ENCODE assay signal across 8 mouse cellular contexts in genomic region chr10:13983631-13984030, GRCm38 (mm10). TPM values are rescaled to one million over a fixed set of nuclear protein-coding genes. Genes with fewer than 3 reads are reported as not detected.
A peak's percentile ranks its signal among the peaks of the same experiment; 100 is the strongest.
DNase-seq lines count a peak whose midpoint lies in the region; ATAC-seq lines count a peak whose summit lies in the region.

No protein-coding gene starts in this region.

- no peaks in the 10 kb centered on the region for H3K27me3 ChIP-seq in intestine, embryonic 16.5 days (replicated peaks; ENCODE audit: control insufficient read depth, insufficient read depth, low read length)

- H3K9me3 ChIP-seq in intestine, embryonic 16.5 days (ENCODE audit: control insufficient read depth, low read length): no peaks in the 10 kb centered on the region

- H3K9ac ChIP-seq in intestine, embryonic 16.5 days (ENCODE audit: low read depth, low read length): 0 out of 2 replicates have a peak overlapping the region, but pooled peaks have one; percentile 85

- ATAC-seq in granulocyte monocyte progenitor cell, adult 5-6 weeks (replicated peaks; ENCODE audit: poor library complexity, severe bottlenecking): 0 out of 2 replicates have a peak, but pooled peaks have one; percentile 8
- ATAC-seq in intestine, embryonic 16.5 days: peak; percentile 27

- peak overlapping the region; percentile 83; the same call in 1 of the 2 replicates for H3K4me2 ChIP-seq in intestine, embryonic 16.5 days (ENCODE audit: low read depth, low read length)

- H3K4me1 ChIP-seq in intestine, embryonic 16.5 days (ENCODE audit: control insufficient read depth, insufficient read depth, low read length): peaks cover 19% of the 10 kb centered on the region

- peak; percentile 35 for DNase-seq in thymus, postnatal 25 days
- no peak for DNase-seq in thymus, postnatal 10 days (ENCODE audit: low spot score in 2 of 2)
- DNase-seq in lung, postnatal 14 days: peak; percentile 24
- DNase-seq in retina, embryonic 14.5 days (ENCODE audit: low spot score): peak; percentile 45
- no peak for DNase-seq in ovary, postnatal 36 days (ENCODE audit: low spot score)
- no peak for DNase-seq in cerebellum, adult 11 months

- WGBS in intestine, embryonic 16.5 days: 21% methylated on average over 12 of the region's 12 CpGs

- H3K27ac ChIP-seq in intestine, embryonic 16.5 days (ENCODE audit: low read length): peak overlapping the region; percentile 98

- H3K4me3 ChIP-seq in intestine, embryonic 16.5 days (ENCODE audit: low read length): no peak overlapping the region

- H3K36me3 ChIP-seq in intestine, embryonic 16.5 days (ENCODE audit: control insufficient read depth, insufficient read depth, low read length): no peaks in the 10 kb centered on the region

RNA-seq across cellular contexts. Expression of gene Hivep2, which starts 17.8 kb away (rescaled TPM):
- total RNA-seq in granulocyte monocyte progenitor cell, adult 5-6 weeks (2014; fragmentation: Nextera tagmentation): 1.4 and 5.4 TPM in 2 replicates
- 0.62 and 0.69 TPM in 2 replicates for total RNA-seq in granulocyte monocyte progenitor cell, adult 5-6 weeks (2017)
- polyA plus RNA-seq in intestine, embryonic 16.5 days (2015; fragmentation: Nextera tagmentation; extraction: Ambion mirVana): 3.4 and 3.6 TPM in 2 replicates

Comparison
In these comparisons a context has a peak if more than half of its experiments do, and no peak if none do; other contexts are left out.
1. DNase-seq: peak in thymus, postnatal 25 days (single experiment), lung, postnatal 14 days (single experiment) and retina, embryonic 14.5 days (single experiment); none in thymus, postnatal 10 days (0 of 2), ovary, postnatal 36 days (single experiment) and cerebellum, adult 11 months (single experiment).